Mouse (Mus musculus): ENCODE results near the gene Rgr.
A peak's percentile ranks its signal among the peaks of the same experiment; 100 is the strongest.

Gene Rgr

DNA sequence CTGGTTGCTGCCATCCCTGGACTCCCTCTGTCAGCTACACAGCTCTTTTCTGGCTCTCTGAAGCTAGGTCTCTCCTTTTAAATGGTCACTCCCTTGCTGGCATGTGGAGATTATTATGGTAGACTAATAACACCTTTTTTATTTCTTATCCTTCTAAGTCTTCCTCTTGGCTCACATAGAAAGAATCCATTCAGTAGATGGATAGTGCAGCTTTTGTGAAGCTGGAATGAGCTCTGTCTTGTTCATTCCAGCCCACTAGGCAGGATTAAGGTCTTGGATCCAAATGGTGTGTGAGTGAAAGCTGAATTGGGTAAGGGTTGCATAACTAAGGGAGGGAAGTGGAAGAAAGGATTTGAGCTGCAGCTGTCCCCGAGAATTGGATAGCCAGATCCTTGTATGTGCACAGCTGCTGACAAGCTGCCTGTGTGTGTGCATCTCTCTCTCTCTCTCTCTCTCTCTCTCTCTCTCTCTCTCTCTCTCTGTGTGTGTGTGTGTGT lies at the start of gene Rgr:
Gene Rgr, minus strand, starts transcription at position 51 of the 497 bp plus-strand sequence.
- no peak for DNase-seq (ENCODE audit: low spot score)

DNA sequence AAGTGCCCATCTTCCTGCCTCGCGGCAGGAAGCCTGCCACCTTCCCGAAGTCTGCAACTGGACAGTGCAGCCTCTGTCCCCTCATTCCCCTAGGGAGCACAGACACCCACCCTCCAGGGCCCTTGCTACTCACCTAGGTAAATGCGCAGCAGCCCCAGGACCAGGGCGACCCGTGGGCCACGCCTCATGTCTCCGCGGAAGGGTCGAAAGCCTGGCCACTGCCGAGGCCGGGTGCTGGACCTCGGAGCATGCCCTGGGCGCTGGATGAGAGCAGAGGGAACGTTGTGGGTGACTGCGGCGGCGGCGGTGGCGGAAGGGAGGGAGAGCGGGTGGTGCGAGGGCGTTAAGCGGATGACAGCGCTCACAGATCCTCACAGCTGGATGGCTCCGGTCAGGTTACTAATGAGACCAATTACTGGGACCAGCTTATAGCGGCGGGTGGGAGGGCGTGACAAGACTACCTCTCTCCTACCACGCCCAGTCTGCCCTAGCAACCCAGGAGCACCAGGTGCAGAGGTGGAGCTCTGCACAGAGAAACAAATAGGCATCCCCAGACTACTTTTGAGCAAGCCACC lies 49.3 kb upstream of the Rgr start, which contains the start of gene Cdhr1:
Gene Cdhr1, minus strand, starts transcription at position 392 of the 575 bp plus-strand sequence.
- peak; percentile 10 for DNase-seq (ENCODE audit: low spot score)

DNA sequence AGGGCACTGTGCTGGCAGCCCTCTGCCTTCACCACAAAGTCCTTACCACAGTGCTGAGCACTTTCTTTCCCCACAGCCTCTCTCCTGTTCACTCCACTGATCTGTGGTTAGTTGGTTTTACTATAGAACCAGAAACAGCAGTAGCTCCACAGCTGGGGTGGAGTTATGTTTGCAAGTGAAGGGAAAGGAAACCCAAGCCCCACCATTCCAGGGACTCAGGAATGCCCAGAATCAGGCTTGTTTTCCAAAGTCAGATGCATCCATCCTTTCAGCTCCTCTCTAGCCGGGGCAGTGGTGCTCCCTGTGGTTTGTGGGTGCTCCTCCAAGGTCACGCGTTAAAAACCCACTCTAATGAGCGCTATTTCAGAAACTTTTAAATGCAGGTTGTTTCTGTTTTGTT lies 46.8 kb upstream of the Rgr start:
- no peak for DNase-seq (ENCODE audit: low spot score)

DNA sequence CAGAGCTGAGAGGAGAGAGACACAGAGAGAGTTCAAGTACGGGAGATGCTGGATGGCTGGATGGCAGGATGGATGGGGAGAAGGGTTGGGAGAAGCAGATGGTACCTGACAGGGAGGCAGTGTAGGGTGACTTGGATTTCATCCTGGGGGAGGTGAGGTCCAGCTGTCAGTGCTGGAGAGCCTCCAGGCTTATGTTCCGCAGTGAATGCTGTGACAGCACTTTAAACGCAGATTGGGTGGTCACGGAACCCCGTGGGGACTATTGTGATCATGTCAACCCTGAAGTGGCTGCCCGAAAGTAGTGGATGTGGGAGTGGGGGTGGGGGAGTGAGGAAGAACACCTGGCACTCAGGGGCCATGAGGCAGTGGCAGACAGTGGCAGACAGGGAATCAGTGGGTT lies 45.7 kb upstream of the Rgr start:
- no peak for DNase-seq (ENCODE audit: low spot score)

DNA sequence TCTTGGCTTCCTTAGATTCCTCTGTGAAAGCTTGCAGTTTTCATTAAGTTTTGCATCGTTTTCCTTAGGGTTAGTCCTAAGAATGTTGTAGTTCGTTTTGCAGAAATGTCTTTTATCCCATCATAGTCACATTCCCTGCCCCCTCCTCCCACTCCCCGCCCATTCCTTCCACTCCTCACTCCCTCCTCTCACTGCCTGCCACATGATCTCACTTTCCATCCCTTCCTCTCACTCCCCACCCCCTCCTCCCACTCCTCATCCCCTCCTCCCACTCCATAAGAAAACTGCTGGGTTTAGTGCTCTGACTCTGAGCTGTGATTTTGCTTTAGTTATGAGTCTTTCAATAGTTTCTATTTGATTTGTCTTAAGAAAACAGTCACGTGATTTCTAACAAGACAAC lies 35.0 kb upstream of the Rgr start:
- no peak for DNase-seq (ENCODE audit: low spot score)

DNA sequence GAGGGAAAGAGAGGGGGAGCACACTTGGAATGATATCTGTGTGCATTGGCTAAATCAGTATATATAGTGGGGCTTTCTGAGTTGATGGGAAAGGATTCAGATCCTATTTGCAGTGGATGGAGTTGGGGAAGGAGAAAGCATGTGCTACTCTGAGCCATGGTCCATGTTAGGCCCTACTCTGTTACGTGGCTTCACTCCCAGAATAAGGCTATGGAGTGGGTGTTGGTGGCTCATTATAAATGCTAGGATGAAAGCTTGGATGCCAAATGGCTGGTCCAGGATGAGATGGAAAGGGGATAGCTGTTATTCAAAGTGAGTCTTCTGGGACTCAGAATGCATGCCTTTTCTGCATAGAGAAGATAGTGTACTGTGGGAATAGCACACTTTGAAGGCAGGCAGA lies 32.0 kb upstream of the Rgr start:
- DNase-seq (ENCODE audit: low spot score): no peak

DNA sequence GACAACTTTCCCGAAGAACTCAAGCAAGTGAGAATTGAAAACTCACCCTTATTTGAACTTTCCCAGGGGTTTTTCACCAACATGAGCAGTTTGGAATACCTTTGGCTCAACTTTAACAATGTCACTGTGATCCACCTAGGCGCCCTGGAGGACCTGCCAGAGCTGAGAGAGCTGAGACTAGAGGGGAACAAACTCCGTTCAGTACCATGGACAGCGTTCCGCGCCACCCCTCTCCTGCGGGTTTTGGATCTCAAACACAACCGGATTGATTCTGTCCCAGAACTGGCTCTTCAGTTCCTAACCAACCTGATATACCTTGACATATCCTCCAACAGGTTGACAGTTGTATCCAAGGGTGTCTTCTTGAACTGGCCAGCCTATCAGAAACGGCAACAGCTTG lies 19.8 kb upstream of the Rgr start:
- peak; percentile 65 for DNase-seq (ENCODE audit: low spot score)

DNA sequence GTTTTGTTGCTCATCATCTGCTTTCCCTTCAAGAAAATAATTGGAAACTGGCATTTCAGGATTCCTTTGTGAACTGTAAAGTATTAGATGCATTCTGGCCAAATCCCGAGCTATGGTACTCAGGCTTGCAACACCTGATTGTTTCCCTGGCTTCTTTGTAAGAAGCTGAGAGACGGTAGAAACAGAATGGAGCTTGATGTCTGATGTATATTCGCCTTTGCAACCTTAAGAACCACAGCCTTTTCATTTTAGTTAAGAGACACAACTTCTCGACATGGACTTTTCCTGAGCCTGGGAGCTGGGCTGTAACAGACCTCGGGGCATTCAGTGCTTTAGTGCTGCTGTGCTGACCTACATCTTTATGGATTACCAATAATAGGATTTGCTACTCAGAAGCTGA lies 18.9 kb upstream of the Rgr start, which contains the start of gene Lrit2:
Gene Lrit2, plus strand, starts transcription at position 301 of the 400 bp plus-strand sequence.
- DNase-seq (ENCODE audit: low spot score): no peak

DNA sequence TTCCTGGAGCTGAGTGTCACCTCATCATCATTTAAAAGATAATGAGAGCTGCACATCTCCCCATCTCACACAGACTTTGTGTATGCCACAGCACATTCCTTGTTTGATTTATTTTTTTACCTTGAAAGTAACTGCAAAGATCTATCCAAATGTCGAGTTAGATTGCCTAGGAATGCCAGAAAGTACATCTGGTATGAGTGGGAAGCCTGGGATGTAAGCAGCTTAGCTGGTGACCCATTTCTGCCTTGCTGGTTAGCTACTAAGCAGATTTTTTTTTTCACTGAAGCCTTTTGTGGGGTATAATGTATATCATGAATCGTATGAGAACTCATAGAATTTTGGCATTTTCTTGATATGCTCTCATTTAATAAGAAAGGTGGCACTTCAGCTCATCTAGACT lies 17.9 kb upstream of the Rgr start:
- no peak for DNase-seq (ENCODE audit: low spot score)

DNA sequence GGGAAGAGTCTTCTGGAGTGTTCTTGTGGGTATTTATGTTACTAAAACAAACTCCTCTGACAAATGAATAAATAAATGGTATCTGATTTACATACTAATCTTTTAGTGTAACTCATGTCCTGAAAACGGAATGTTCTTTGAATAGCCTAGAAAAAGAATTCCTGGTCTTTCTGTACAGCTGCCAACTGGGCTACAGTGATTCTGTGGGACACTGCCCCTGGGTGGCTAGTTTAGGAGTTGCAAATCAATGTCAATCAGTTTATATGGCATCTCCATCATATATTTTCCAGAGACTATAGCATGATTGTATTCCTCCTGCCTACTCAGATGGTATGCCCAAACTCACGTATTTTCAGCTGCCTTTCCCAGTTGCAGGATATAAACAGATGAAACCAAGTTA lies 16.1 kb upstream of the Rgr start:
- DNase-seq (ENCODE audit: low spot score): no peak

DNA sequence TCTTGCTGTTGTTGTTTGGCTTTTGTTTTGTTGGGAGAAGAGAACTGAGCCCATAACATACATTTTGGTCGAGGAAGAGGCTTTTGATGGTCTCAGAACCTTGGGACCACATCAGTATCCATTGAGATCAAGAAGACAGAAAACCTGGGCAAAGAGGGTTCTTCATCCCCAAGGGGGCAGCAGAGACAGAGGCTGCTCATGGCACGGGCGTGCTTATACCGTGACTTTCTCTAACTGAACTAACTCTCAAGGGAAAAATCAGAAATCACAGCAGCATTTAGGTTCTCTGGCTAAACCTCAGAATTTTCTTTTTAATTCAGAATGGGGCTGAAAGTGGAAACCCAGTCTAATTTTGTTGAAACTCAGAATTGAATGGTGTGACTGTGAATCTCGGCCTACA lies 14.3 kb downstream of the Rgr start:
- DNase-seq (ENCODE audit: low spot score): no peak

DNA sequence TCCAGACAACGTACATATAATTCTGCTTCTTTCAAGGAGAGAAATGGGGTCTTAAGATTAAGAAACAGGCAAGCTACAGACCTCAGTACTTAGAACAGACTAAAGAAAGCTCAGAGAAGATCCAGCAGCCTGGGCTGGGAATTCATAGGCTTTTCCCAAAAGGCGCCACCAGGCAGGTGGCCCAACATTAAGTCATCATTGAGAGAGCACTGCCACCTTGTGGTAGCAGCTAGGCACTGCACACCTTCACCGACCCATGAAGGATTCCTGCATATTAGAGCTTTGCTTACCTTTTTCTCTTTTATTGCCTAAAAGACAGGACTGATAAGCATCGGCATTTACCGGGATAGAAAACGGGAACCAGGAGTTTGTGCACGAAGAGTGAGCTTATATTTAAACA lies 15.5 kb downstream of the Rgr start:
- DNase-seq (ENCODE audit: low spot score): peak; percentile 45

DNA sequence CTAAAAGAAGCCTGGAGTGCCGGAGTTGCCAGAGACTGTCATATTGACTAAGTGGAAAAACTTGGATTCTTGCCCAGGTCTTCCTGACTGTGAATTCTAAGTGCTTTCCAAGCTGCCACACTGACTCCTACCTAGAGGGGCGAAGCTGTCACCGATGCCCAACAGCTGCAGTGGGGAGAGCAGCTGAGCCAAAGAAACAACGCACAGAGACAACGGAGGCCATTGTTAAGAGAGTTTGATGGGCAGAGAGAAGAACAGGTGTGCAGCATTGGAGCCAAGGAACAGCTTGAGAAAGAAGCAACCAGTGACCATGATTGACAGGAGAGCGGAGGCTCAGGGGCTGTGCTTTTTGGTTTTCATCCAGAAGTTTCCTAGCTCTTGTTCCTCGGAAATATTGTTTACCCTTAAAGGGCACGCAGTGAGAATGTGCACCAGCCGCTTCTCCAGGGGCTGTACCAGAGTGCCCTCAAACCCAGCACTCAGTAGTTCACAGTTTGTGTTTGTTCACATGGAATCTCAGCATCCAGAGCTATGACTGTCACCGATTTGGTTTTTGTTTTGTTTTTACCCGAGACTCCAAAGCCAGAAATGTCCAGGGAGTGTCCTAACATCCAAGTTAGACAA lies 16.2 kb downstream of the Rgr start:
- no peak for DNase-seq (ENCODE audit: low spot score)

DNA sequence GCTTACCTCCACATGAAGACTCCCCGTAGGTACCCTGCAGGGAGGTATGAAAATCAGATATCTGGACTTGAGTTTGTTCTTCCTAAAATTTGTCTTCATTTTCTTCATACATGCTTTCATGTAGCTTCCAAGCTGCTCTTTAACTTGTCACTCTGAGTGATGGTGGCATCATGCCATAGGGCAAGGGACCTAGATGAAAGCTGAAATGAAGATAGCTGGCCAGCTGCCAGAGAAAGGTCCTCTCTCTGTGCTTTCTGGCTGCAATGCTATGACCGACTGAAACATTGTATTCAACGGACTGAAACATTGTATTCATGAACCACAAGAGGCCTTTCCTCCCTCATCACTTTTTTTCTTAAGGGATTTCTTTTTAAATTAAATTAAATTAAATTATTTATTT lies 20.2 kb downstream of the Rgr start:
- no peak for DNase-seq (ENCODE audit: low spot score)

DNA sequence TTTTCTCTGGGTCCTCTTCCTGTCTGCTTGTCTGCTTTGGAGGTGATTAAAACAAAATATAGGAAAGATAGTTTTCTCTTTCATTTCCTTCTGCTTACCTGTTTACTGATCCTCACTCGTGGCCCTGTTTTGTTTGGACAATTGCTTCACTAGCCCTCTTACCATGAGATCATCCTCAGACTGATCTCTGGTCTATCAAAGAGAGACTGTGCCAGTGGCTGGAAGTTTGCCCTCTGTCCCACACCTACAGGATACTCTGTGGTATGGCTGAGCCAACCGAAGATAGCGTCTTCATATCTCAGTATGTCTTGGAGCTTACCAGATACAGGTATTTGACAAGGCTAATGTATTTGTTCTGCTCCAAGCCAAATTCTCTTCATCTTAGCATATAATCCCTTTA lies 20.8 kb downstream of the Rgr start:
- no peak for DNase-seq (ENCODE audit: low spot score)

DNA sequence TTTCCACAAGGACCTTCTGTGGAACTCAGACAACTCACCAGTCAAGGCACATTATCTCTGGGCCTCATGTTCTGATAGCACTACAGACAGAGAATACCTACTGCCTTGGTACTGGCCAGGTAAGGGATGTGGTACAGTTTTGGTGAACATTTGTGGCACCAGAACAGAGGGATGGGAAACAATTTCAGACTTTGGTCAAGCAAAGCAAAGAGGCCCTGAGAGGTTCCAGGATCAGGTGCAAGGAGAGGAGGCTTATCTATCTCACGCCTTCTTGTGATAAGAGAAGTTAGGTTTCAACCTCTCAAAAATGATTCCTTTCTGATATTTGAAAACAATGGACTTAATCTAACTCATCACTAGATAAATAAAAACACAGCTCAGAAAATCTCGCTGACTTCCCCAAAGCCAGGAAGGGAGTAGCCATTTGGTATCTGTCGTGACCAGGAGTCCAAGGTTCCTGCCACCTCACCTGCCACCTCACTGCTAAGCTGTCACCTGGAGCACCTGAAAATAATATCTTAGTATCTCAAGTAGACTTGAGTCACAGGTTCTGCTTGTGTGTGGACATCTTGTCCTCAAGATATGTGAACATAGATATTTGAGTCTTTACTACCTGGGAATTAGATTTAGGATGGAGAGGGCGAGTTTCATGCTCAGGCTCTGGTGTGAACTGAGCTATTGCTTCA lies 21.4 kb downstream of the Rgr start:
- no peak for DNase-seq (ENCODE audit: low spot score)

DNA sequence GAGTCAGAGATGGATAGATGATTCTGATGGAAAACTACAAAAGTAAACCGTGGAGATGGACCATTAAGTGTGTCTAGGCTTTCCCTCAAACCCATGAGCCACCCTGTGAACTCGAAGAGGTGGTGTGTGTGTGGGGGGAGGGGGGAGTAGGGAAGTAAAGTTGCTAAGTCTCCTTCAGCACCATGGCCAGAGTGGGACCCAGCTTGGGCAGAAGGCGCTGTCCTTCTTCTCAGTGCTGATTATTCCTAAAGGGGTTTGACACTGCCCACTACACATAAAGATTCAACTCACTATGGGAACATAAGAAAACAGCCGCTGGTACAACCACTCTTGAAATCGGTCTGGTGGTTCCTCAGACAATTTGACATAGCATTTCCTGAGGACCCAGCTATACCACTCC lies 32.9 kb downstream of the Rgr start:
- DNase-seq (ENCODE audit: low spot score): no peak

DNA sequence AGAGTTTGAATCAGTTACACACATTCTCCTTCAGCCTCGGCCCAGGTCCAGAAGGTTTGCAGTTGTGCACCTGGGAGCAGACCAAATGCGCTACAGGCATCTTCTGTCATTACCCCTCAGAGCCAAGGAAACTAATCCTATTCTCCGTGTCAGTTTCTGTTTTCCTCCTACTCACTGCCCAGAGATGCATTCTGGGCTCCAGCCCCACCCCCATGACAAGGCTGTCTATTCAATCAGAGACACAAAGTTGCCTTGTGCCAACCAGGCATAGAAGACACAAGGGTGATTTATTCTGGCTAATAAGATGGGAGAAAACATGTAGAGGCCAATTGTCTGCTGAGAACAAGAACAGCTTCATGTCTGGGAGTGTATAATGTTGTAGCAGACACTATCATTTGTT lies 35.1 kb downstream of the Rgr start:
- DNase-seq (ENCODE audit: low spot score): no peak

DNA sequence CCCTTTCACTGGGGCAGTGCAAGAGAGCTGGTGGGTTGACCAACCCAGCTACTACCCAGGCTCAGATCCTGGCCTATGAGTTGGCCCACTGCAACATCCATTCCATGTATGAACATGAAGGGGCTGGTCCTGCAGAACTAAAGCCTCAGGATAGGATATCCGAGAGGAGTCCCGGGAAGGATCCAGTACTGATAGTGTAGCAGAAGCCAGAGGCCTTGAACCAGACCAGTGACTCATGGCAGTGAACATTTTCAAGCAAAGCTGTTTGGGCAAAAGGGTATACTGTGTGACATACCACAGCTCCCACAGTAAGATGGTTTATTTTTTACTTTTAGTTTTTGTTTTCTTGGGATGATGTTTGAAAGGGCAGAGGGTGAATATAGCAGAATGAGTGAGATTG lies 39.1 kb downstream of the Rgr start:
- no peak for DNase-seq (ENCODE audit: low spot score)

DNA sequence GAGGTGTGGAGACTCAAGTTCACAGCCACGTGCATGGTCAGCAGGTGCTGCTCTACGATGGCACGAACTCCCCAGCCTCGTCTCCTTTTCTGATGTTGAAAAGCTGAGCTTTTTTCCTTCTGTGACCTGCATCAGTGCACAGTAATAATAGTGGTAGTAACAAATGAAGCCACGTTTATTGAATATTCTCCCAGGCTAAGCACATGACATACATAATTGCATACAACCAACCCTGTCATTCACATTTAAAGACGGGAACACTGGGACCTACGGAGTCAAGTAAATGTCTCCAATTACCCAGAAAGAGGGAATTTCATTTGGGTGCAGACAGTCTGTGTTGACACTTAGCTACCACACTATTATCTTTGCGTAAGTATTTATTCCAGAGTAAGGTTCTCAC lies 42.3 kb downstream of the Rgr start:
- no peak for DNase-seq (ENCODE audit: low spot score)

DNA sequence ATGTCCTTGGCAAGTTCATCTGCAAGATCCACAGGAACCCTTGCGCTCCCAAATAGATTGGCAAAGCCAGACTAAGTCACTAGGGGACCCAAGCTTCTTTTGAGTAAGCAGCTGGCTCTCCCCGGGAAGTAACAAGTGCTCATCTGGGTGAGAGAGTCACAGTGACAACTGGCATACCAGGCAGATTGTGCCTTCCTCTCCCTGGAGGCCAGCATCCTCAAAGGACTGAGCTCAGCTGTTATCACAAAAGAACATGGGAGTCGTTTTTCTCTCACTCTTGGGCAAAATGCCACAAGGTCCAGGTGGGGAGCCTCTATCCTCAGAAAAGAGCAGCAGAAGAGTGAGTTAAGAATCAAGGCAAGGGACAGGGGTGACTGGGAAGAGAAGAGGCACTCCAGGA lies 42.9 kb downstream of the Rgr start:
- no peak for DNase-seq (ENCODE audit: low spot score)

DNA sequence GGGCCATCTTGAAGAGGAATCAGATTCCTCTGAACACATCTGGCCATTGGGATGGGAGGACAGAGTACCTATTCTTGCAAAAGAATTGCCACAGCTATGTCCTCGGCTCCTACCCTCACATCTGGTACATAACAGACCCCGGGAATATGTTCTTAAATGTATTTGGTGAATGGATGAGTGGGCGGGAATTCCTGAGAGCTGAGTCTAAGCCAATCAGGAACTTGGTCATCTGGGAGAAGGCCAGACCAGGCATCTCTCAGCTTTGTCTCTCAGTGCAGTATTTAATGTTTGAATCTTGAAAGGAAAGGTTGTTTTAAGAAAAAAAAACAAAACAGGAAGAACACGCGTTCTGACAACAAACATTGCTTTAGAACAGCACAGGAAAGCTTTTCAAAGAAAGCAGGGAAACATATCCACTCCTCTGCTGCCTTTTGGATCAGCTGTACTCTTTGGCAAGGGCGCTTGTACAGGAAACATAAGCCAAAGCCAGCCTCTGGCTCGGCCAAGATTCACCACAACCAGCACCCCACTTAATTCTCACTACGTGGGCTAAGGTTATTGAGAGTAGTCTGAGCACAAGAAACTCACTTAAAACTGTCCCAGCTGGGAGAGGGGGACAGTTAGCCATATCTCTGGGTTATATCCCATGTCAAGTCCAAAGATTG lies 45.2 kb downstream of the Rgr start:
- DNase-seq (ENCODE audit: low spot score): no peak

DNA sequence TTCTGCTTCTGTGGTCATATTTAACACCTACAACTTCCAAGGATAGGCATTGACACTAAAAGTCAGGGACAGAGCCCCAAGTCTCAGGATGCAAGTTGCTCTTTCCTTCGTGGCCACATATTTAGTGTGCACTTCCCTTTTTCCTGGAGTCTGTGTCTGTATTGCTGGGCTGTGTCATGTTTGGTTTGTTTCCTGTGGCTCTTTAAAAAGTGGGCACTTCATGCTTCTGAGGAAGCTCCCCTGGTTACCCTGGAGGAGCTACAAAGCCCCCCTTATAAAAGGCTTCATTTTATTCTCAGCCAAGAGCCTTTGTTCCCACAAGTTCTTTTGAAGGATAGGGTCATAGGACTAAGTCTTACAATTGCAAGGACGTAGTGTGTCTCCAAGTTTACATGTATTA lies 45.9 kb downstream of the Rgr start:
- no peak for DNase-seq (ENCODE audit: low spot score)

Measured in ovary, postnatal 36 days (tissue).